Mouse (Mus musculus) left cerebral cortex, adult 2 months (tissue): ENCODE results near the gene Olr1. TPM values are rescaled to one million over a fixed set of nuclear protein-coding genes. Genes with fewer than 3 reads are reported as not detected.

Experiments used
- DNase-seq, 2 experiments: peaks; one replicate each; pipeline ENCODE4 v3.0.0; 2021 to 2022; ENCODE audit warnings: low spot score in 2 of 2, mixed read lengths in 1 of 2; ENCODE audit errors: extremely low spot score in 1 of 2
- H3K27ac ChIP-seq: fragments of 200-600 bp; 2 replicates; pipeline ENCODE4 v1.8.1; 2022
- H3K4me3 ChIP-seq: fragments of 200-600 bp; 2 replicates; pipeline ENCODE4 v1.8.1; 2022
- CTCF ChIP-seq: fragments of 200-600 bp; IDR thresholded peaks from 2 replicates; pipeline ENCODE4 v1.8.1; 2022; ENCODE audit warnings: antibody characterized with exemption, mild to moderate bottlenecking, moderate library complexity
- intact Hi-C: fragments of 180-260 bp; cut with DNase I; formaldehyde crosslinking; loops from one replicate; pipeline ENCODE4 v1.15.1; 2025
- total RNA-seq, 2 experiments: library from RNA; stranded (reverse); gene quantifications; 2 replicates each; pipeline ENCODE4 v1.2.3; 2021

The Olr1 gene
- total RNA-seq, 2 experiments from 2014 or later, result not detected

DNA sequence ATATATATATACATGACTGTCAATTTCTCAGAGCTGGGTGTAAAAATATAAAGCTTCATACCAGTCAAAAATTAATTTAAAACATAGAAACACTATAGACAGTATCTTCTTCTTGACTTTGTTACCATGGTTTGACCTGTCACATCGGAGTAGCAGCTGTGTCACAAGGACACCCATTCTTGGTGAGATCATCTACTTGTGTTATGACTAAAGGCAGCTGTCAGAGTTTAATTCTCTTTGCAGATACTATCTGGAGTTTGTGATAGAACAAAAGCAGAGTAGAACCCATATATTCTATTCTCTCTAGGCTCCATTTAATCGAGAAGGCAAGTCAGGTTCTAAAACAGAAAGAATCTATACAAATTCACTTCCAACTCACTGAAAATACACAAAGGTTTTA lies 68.9 kb downstream of the Olr1 start:
- DNase-seq, result no peak
- TF ChIP-seq CTCF, result no peak
- no peak overlapping the region for H3K27ac ChIP-seq
- intact Hi-C loops, result no loop called here
- no peak overlapping the region for H3K4me3 ChIP-seq

DNA sequence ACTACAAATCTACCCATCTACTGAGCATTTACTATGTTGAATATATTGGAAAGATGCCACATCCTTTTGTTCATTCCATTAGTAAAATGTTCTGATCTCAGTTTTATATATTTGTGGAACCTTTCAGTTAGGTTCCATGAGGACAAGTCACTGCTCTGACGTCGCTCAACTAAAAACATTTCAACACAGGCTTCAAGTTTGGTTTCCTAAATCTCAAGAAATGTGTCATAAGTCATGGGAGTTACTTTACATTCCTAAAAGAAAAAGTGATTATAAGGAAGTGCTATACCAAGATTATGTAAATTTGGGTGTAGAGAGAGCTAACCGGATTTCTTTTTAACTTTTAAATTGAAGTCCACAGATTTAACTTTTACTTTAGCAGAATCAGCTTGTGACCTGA lies 70.9 kb downstream of the Olr1 start:
- DNase-seq, result no peak
- Histone ChIP-seq H3K4me3 (no peak overlapping the region), H3K27ac (no peak overlapping the region)
- intact Hi-C loops, result no loop called here
- TF ChIP-seq CTCF, result no peak

Other genes with a start within 250 kb of the Olr1 start
- not detected for gene Cd69, start 231.7 kb downstream of the Olr1 start, total RNA-seq
- not detected for gene 4922502D21Rik, start 175.4 kb downstream of the Olr1 start, total RNA-seq
- gene Clec12a, start 164.5 kb downstream of the Olr1 start, total RNA-seq, result under 1 TPM; 0.26 to 0.52 TPM
- gene Clec12b, start 121.3 kb downstream of the Olr1 start, total RNA-seq, result not detected
- gene Clec1b, start 109.9 kb downstream of the Olr1 start, total RNA-seq, result not detected
- not detected for gene Clec9a, start 98.3 kb downstream of the Olr1 start, total RNA-seq
- gene Clec1a, start 55.2 kb downstream of the Olr1 start, total RNA-seq, result 1 to 10 TPM; 1.2 to 1.6 TPM
- gene Tmem52b, start 5.4 kb upstream of the Olr1 start, total RNA-seq, result not detected
- 100 to 1,000 TPM; 707 to 713 TPM for gene Gabarapl1, start 26.0 kb upstream of the Olr1 start, total RNA-seq
- gene Klre1, start 70.7 kb upstream of the Olr1 start, total RNA-seq, result not detected
- gene Klrd1, start 84.6 kb upstream of the Olr1 start, total RNA-seq, result not detected
- not detected for gene Klrk1, start 116.7 kb upstream of the Olr1 start, total RNA-seq
- not detected for gene Klrc3, start 136.2 kb upstream of the Olr1 start, total RNA-seq
- gene Klrc2, start 153.5 kb upstream of the Olr1 start, total RNA-seq, result not detected
- gene Klrc1, start 171.8 kb upstream of the Olr1 start, total RNA-seq, result not detected
- gene Klri1, start 210.0 kb upstream of the Olr1 start, total RNA-seq, result not detected
- gene Klri2, start 233.3 kb upstream of the Olr1 start, total RNA-seq, result not detected